Mouse (Mus musculus) embryo, embryonic 11.5 days (tissue): ENCODE data around the gene Rasl10b.
A peak's percentile ranks its signal among the peaks of the same experiment; 100 is the strongest.

ENCODE experiments used
- DNase-seq: peaks from one replicate; pipeline ENCODE4 v3.0.0-alpha.2; 2012; ENCODE audit warnings: low read depth, low spot score

The Rasl10b gene

GRCm38 (mm10) chr11:83429355-83429754, 20.4 kb downstream of the Rasl10b start, which contains the start of gene Gas2l2:
TSS of gene Gas2l2 (minus strand) at chr11:83429455.
- no peak for DNase-seq

GRCm38 (mm10) chr11:83432533-83432932, 23.6 kb downstream of the Rasl10b start:
- no peak for DNase-seq

- DNase-seq, result no peak
These were observed 28.4 kb downstream of the Rasl10b start, which contains the start of gene 1700020L24Rik for GRCm38 (mm10) chr11:83437377-83437776. TSS of gene 1700020L24Rik (plus strand) at chr11:83437677.

- DNase-seq, result no peak
These were observed 30.6 kb downstream of the Rasl10b start for GRCm38 (mm10) chr11:83439426-83440060.

- peak; percentile 96 for DNase-seq
These were observed 31.4 kb downstream of the Rasl10b start for GRCm38 (mm10) chr11:83440081-83441064.

- no peak for DNase-seq
These were observed 32.3 kb downstream of the Rasl10b start for GRCm38 (mm10) chr11:83441235-83441634.

GRCm38 (mm10) chr11:83442596-83443267, 33.8 kb downstream of the Rasl10b start:
- peak; percentile 71 for DNase-seq

- DNase-seq, result no peak
These were observed 34.9 kb downstream of the Rasl10b start for GRCm38 (mm10) chr11:83443824-83444223.

- no peak for DNase-seq
These were observed 36.1 kb downstream of the Rasl10b start for GRCm38 (mm10) chr11:83445001-83445400.

GRCm38 (mm10) chr11:83447612-83448011, 38.7 kb downstream of the Rasl10b start:
- DNase-seq, result no peak

GRCm38 (mm10) chr11:83448021-83448926, 39.3 kb downstream of the Rasl10b start:
- no peak for DNase-seq

GRCm38 (mm10) chr11:83448927-83449236, 39.9 kb downstream of the Rasl10b start:
- no peak for DNase-seq

- no peak for DNase-seq
These were observed 40.4 kb downstream of the Rasl10b start for GRCm38 (mm10) chr11:83449298-83449697.

- DNase-seq, result no peak
These were observed 41.6 kb downstream of the Rasl10b start for GRCm38 (mm10) chr11:83450550-83450949.

GRCm38 (mm10) chr11:83451281-83451680, 42.3 kb downstream of the Rasl10b start:
- DNase-seq, result no peak

- DNase-seq, result no peak
These were observed 45.6 kb downstream of the Rasl10b start for GRCm38 (mm10) chr11:83454548-83454947.

GRCm38 (mm10) chr11:83455608-83456007, 46.7 kb downstream of the Rasl10b start:
- DNase-seq, result no peak

GRCm38 (mm10) chr11:83457257-83457656, 48.3 kb downstream of the Rasl10b start:
- no peak for DNase-seq

- DNase-seq, result no peak
These were observed 49.1 kb downstream of the Rasl10b start for GRCm38 (mm10) chr11:83457912-83458601.

GRCm38 (mm10) chr11:83461462-83462027, 52.6 kb downstream of the Rasl10b start:
- no peak for DNase-seq
